Mouse (Mus musculus): ENCODE results near the gene Muc15. TPM values are rescaled to one million over a fixed set of nuclear protein-coding genes. Genes with fewer than 3 reads are reported as not detected.

Gene Muc15
- polyA plus RNA-seq, 1 experiment from 2014 or later = not detected

- Histone ChIP-seq H3K36me3 (ENCODE audit: control insufficient read depth, insufficient read depth) (no peaks in the 10 kb centered on the region), H3K9ac (ENCODE audit: low read depth, low read length) (no peak overlapping the region), H3K27me3 (ENCODE audit: control insufficient read depth, insufficient read depth, low read depth, low read length) (no peaks in the 10 kb centered on the region), H3K4me2 (ENCODE audit: low read depth, low read length) (no peak overlapping the region), H3K4me3 (ENCODE audit: low read depth, low read length) (no peak overlapping the region), H3K9me3 (replicated peaks; ENCODE audit: control insufficient read depth, low read length) (no peaks in the 10 kb centered on the region), H3K27ac (ENCODE audit: low read length) (no peak overlapping the region), H3K4me1 (ENCODE audit: control insufficient read depth, low read depth, low read length) (no peaks in the 10 kb centered on the region)
- WGBS (ENCODE audit: insufficient replicate concordance) = 28% methylated on average over 1 of the region's 1 CpGs
- no peak for ATAC-seq (ENCODE audit: low read depth)
Observed at GRCm38 (mm10) chr2:110740493-110740892, 19.4 kb downstream of the Muc15 start.

DNA sequence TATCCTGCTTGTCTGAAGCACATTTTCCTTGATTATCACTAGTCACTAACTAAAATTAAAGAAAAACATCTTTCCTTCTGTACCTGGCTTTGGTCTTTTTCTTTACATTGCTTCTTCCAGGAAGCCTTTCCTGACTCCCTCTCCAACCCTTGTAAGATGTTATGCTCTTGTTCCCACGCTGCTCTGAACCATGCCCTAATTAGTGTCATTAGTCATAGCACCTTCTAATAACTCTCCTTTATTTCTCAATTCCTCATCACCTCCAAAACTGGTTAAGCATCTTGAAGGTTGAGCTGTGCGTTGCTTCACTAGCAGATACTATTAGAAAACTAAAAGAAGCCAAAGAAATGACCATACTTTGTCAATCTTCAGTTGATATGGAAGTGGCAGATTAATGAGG lies 36.4 kb downstream of the Muc15 start:
- Histone ChIP-seq H3K4me3 (ENCODE audit: low read depth, low read length) (no peak overlapping the region), H3K9me3 (replicated peaks; ENCODE audit: control insufficient read depth, low read length) (no peaks in the 10 kb centered on the region), H3K27me3 (ENCODE audit: control insufficient read depth, insufficient read depth, low read depth, low read length) (no peaks in the 10 kb centered on the region), H3K36me3 (ENCODE audit: control insufficient read depth, insufficient read depth) (no peaks in the 10 kb centered on the region), H3K9ac (ENCODE audit: low read depth, low read length) (no peak overlapping the region), H3K27ac (ENCODE audit: low read length) (no peak overlapping the region), H3K4me1 (ENCODE audit: control insufficient read depth, low read depth, low read length) (no peaks in the 10 kb centered on the region), H3K4me2 (ENCODE audit: low read depth, low read length) (no peak overlapping the region)
- WGBS (ENCODE audit: insufficient replicate concordance) = 62% methylated on average over 2 of the region's 2 CpGs
- no peak for ATAC-seq (ENCODE audit: low read depth)

GRCm38 (mm10) chr2:110759434-110759833 lies 38.3 kb downstream of the Muc15 start:
- 66% methylated on average over 2 of the region's 2 CpGs for WGBS (ENCODE audit: insufficient replicate concordance)
- ATAC-seq (ENCODE audit: low read depth) = no peak

GRCm38 (mm10) chr2:110787396-110787795 lies 66.3 kb downstream of the Muc15 start:
- Histone ChIP-seq H3K4me1 (ENCODE audit: control insufficient read depth, low read depth, low read length) (no peaks in the 10 kb centered on the region), H3K36me3 (ENCODE audit: control insufficient read depth, insufficient read depth) (no peaks in the 10 kb centered on the region), H3K27ac (ENCODE audit: low read length) (no peak overlapping the region), H3K27me3 (ENCODE audit: control insufficient read depth, insufficient read depth, low read depth, low read length) (no peaks in the 10 kb centered on the region), H3K9me3 (replicated peaks; ENCODE audit: control insufficient read depth, low read length) (no peaks in the 10 kb centered on the region), H3K4me3 (ENCODE audit: low read depth, low read length) (no peak overlapping the region), H3K9ac (ENCODE audit: low read depth, low read length) (no peak overlapping the region), H3K4me2 (ENCODE audit: low read depth, low read length) (no peak overlapping the region)
- WGBS (ENCODE audit: insufficient replicate concordance) = 58% methylated on average over 3 of the region's 3 CpGs
- ATAC-seq (ENCODE audit: low read depth) = no peak

More at GRCm38 (mm10) chr2:110759434-110759833, 38.3 kb downstream of the Muc15 start:
- Histone ChIP-seq H3K4me2 (ENCODE audit: low read depth, low read length) (no peak overlapping the region), H3K27ac (ENCODE audit: low read length) (no peak overlapping the region), H3K36me3 (ENCODE audit: control insufficient read depth, insufficient read depth) (no peaks in the 10 kb centered on the region), H3K9me3 (replicated peaks; ENCODE audit: control insufficient read depth, low read length) (no peaks in the 10 kb centered on the region), H3K4me1 (ENCODE audit: control insufficient read depth, low read depth, low read length) (no peaks in the 10 kb centered on the region), H3K9ac (ENCODE audit: low read depth, low read length) (no peak overlapping the region), H3K4me3 (ENCODE audit: low read depth, low read length) (no peak overlapping the region), H3K27me3 (ENCODE audit: control insufficient read depth, insufficient read depth, low read depth, low read length) (no peaks in the 10 kb centered on the region)

Other genes with a start within 250 kb of the Muc15 start
- not detected in 2 replicates for gene Slc5a12, start 124.0 kb upstream of the Muc15 start, polyA plus RNA-seq (2015; fragmentation: Nextera tagmentation; extraction: Ambion mirVana)
- not detected in 2 replicates for gene Ano3, start 229.6 kb downstream of the Muc15 start, polyA plus RNA-seq (2015; fragmentation: Nextera tagmentation; extraction: Ambion mirVana)

All from liver, embryonic 16.5 days (tissue).